Mouse (Mus musculus): ENCODE results near the gene Hnrnph2.

DNA sequence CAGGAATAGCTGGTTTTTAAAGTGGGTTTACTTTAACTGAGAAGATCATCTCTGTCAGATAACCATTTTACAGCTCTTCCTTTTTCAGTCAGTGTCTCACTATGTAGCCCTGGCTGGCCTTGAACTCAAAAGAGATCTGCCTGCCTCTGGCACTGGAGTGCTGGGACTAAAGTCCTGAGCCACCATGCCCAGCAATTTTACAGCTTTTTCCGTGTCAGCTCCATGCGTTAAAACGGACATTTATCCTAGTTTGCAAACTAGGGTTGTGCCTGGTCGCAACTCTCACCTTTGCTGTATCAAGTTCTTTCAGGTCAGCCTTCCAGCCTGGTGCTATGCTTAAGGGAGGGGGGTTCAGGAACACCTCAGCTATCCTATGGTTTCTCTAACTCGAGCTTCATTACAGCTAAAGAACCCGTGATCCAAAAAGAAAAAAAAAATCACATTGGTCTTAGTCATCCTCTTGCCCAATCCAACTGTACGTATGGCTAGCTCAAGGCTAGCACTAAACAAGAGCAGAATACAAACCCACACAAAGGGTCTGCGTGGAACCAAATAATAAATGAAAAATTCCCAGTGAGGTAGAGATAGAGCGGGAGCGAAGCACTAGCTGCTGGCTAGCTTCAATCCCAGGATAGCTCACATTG, 935 bp upstream of the Hnrnph2 start:
- TF ChIP-seq CTCF (IDR thresholded peaks at IDR 0.05; ENCODE audit: extremely low read depth, insufficient read depth, insufficient read length, insufficient replicate concordance) (no peak), POLR2A (IDR thresholded peaks at IDR 0.05; ENCODE audit: low read depth, low read length) (no peak)

All from spleen, adult 2 months (tissue).